8 mouse cellular contexts compared by ENCODE assay signal in genomic region chr8:83178228-83178742, GRCm38 (mm10). TPM values are rescaled to one million over a fixed set of nuclear protein-coding genes. Genes with fewer than 3 reads are reported as not detected.
DNase-seq lines count a peak whose midpoint lies in the region; ATAC-seq and TF ChIP-seq lines count a peak whose summit lies in the region.
"Had no signal": no experiment of that assay in that cellular context is flagged by ENCODE, and none has a peak within 500 bp of the region (broad histone marks: within the 10 kb centered on the region; RNA-seq: fewer than 3 reads in every experiment).

No protein-coding gene starts in this region.

- ATAC-seq in forebrain, postnatal 0 days, result peak; percentile 42; the same call in 1 of the 2 replicates
- peak; percentile 29; the same call in 1 of the 2 replicates for ATAC-seq in midbrain, embryonic 16.5 days

- no peak overlapping the region for H3K9ac ChIP-seq in forebrain, postnatal 0 days
- H3K9ac ChIP-seq in midbrain, embryonic 16.5 days (ENCODE audit: low read depth, low read length), result no peak overlapping the region
- H3K9ac ChIP-seq: limb, embryonic 13.5 days had no signal

- no peaks in the 10 kb centered on the region for H3K36me3 ChIP-seq in forebrain, postnatal 0 days (ENCODE audit: insufficient read depth)
- H3K36me3 ChIP-seq in midbrain, embryonic 16.5 days (ENCODE audit: control insufficient read depth, insufficient read depth, low read length), result no peaks in the 10 kb centered on the region
- H3K36me3 ChIP-seq: limb, embryonic 13.5 days had no signal

- DNase-seq in urinary bladder, postnatal 14 days (ENCODE audit: low spot score), result peak; percentile 58
- no peak for DNase-seq in urinary bladder, adult 2 months (ENCODE audit: low spot score)
- no peak for DNase-seq in forebrain, postnatal 0 days
- peak; percentile 16 for DNase-seq in large intestine, adult 2 months (ENCODE audit: low read depth, low spot score)
- no peak for DNase-seq in right cerebral cortex, adult 18-20 months
- no peak for DNase-seq in ovary, postnatal 10 days (ENCODE audit: low spot score)

- no peak for TF ChIP-seq CTCF in forebrain, postnatal 0 days (IDR thresholded peaks at IDR 0.05; ENCODE audit: low read depth)

- no peak overlapping the region for H3K4me2 ChIP-seq in forebrain, postnatal 0 days (ENCODE audit: low read depth)
- H3K4me2 ChIP-seq in midbrain, embryonic 16.5 days (ENCODE audit: low read length), result no peak overlapping the region
- H3K4me2 ChIP-seq: limb, embryonic 13.5 days had no signal

- no peaks in the 10 kb centered on the region for H3K27me3 ChIP-seq in forebrain, postnatal 0 days (ENCODE audit: insufficient read depth, low read length)
- no peaks in the 10 kb centered on the region for H3K27me3 ChIP-seq in midbrain, embryonic 16.5 days (ENCODE audit: control insufficient read depth, insufficient read depth, low read depth, low read length)
- H3K27me3 ChIP-seq: limb, embryonic 13.5 days had no signal

- H3K4me3 ChIP-seq in forebrain, postnatal 0 days (ENCODE audit: low read depth, low read length), result no peak overlapping the region
- H3K4me3 ChIP-seq in midbrain, embryonic 16.5 days (ENCODE audit: low read depth, low read length), result no peak overlapping the region
- H3K4me3 ChIP-seq: limb, embryonic 13.5 days had no signal

- H3K4me1 ChIP-seq in forebrain, postnatal 0 days (ENCODE audit: insufficient read depth), result no peaks in the 10 kb centered on the region
- peaks cover 23% of the 10 kb centered on the region for H3K4me1 ChIP-seq in midbrain, embryonic 16.5 days (ENCODE audit: control insufficient read depth, insufficient read depth, low read length)

- no peaks in the 10 kb centered on the region for H3K9me3 ChIP-seq in forebrain, postnatal 0 days (ENCODE audit: low read length)
- no peaks in the 10 kb centered on the region for H3K9me3 ChIP-seq in midbrain, embryonic 16.5 days (replicated peaks; ENCODE audit: control insufficient read depth, low read length, poor library complexity, severe bottlenecking)
- H3K9me3 ChIP-seq: limb, embryonic 13.5 days had no signal

- H3K27ac ChIP-seq in forebrain, postnatal 0 days (ENCODE audit: low read depth, low read length), result no peak overlapping the region
- H3K27ac ChIP-seq in midbrain, embryonic 16.5 days (ENCODE audit: low read length), result no peak overlapping the region
- H3K27ac ChIP-seq: limb, embryonic 13.5 days had no signal

- 15% methylated on average over 9 of the region's 9 CpGs for WGBS in forebrain, postnatal 0 days
- 7% methylated on average over 9 of the region's 9 CpGs for WGBS in large intestine, adult 2 months
- WGBS in midbrain, embryonic 16.5 days, result 6% methylated on average over 9 of the region's 9 CpGs

RNA-seq across cellular contexts. Expression of gene Gm10645, which starts 12.3 kb away (rescaled TPM):
- 2.3 and 3.3 TPM in 2 replicates for polyA plus RNA-seq in urinary bladder, adult 2 months (2012; rRNA removed)
- total RNA-seq in forebrain, postnatal 0 days (2014; rRNA removed), result 1.9 and 3.2 TPM in 2 replicates
- 7.5 and 8.8 TPM in 2 replicates for polyA plus RNA-seq in forebrain, postnatal 0 days (2015; fragmentation: Nextera tagmentation; extraction: Ambion mirVana)
- polyA plus RNA-seq in large intestine, adult 2 months (2012; rRNA removed), result 0.17 and 0.41 TPM in 2 replicates
- 6.1 and 6.9 TPM in 2 replicates for polyA plus RNA-seq in midbrain, embryonic 16.5 days (2015; fragmentation: Nextera tagmentation; extraction: Ambion mirVana)

RNA-seq across cellular contexts. Expression of gene Tbc1d9, which starts 13.1 kb away (rescaled TPM):
- polyA plus RNA-seq in urinary bladder, adult 2 months (2012; rRNA removed), result 22.0 and 23.1 TPM in 2 replicates
- 83.4 and 107 TPM in 2 replicates for total RNA-seq in forebrain, postnatal 0 days (2014; rRNA removed)
- 12.4 and 17.1 TPM in 2 replicates for polyA plus RNA-seq in forebrain, postnatal 0 days (2015; fragmentation: Nextera tagmentation; extraction: Ambion mirVana)
- 5.1 and 7.0 TPM in 2 replicates for polyA plus RNA-seq in large intestine, adult 2 months (2012; rRNA removed)
- polyA plus RNA-seq in midbrain, embryonic 16.5 days (2015; fragmentation: Nextera tagmentation; extraction: Ambion mirVana), result 17.4 and 17.8 TPM in 2 replicates

Comparison
In these comparisons a context has a peak if more than half of its experiments do, and no peak if none do; other contexts are left out.
1. DNase-seq: peak in urinary bladder, postnatal 14 days (single experiment) and large intestine, adult 2 months (single experiment); none in urinary bladder, adult 2 months (single experiment), forebrain, postnatal 0 days (single experiment), right cerebral cortex, adult 18-20 months (single experiment) and ovary, postnatal 10 days (single experiment).